Mouse (Mus musculus): Measurements from ENCODE around the gene Pithd1. TPM values are rescaled to one million over a fixed set of nuclear protein-coding genes. Genes with fewer than 3 reads are reported as not detected.

Pithd1 gene
- polyA plus RNA-seq, 1 experiment from 2014 or later, result 39.6 TPM

- ATAC-seq (no peak), DNase-seq (ENCODE audit: low spot score) (no peak)
- TF ChIP-seq EP300 (IDR thresholded peaks at IDR 0.05) (no peak), CTCF (IDR thresholded peaks at IDR 0.05) (0 out of 2 replicates have a peak, but pooled peaks have one; percentile 6)
- H3K4me2 ChIP-seq (replicated peaks; ENCODE audit: low read depth, low read length), result no peak overlapping the region
- no peak overlapping the region for H3K9ac ChIP-seq (replicated peaks; ENCODE audit: low read depth)
- no peak overlapping the region for H3K4me3 ChIP-seq (ENCODE audit: low read depth, low read length)
- H3K9me3 ChIP-seq (ENCODE audit: low read length), result no peaks in the 10 kb centered on the region
- WGBS, result 83% methylated on average over 4 of the region's 4 CpGs
- no peaks in the 10 kb centered on the region for H3K4me1 ChIP-seq (ENCODE audit: insufficient read depth, low read depth, low read length)
- H3K36me3 ChIP-seq (ENCODE audit: insufficient read depth, low read length), result peaks cover 59% of the 10 kb centered on the region
- no peaks in the 10 kb centered on the region for H3K27me3 ChIP-seq (replicated peaks; ENCODE audit: insufficient read depth, low read length)
- no peak overlapping the region for H3K27ac ChIP-seq (ENCODE audit: low read length)
Observed at GRCm38 (mm10) chr4:136010586-136010985, 23.5 kb upstream of the Pithd1 start.

DNA sequence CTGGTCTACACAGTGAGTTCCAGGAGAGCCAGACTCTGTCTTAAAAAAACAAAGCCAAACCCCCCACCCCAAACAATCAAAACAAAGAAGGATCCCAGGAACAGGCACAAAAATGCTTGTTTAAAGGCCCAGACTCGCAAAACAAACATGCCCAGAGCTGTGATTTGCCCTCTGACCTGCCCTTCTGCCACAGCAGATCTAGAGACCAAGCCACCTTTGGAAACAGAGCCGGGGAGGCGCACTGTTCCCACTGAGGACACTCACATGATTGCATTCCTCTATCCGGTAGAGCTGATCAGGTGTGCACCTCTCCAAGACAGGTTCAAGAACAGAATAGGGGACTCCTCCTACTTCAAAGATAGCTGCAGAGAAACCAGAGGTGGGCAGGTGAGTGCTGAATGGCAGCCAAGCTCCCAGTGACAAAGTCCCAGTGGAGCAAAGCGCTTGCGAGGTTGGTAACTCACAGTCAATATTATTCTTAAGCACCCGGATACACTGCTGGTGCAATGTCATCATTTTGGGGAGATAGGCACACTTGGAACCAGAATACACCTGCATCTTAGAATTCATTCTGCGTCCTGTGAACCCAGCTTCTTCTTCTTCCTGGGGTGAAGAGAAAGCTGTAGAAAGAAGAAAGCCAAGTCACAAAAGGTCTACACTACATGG lies 21.9 kb upstream of the Pithd1 start:
- Histone ChIP-seq H3K36me3 (ENCODE audit: insufficient read depth, low read length) (peaks cover 74% of the 10 kb centered on the region), H3K4me1 (ENCODE audit: insufficient read depth, low read depth, low read length) (no peaks in the 10 kb centered on the region), H3K9me3 (ENCODE audit: low read length) (no peaks in the 10 kb centered on the region), H3K4me3 (ENCODE audit: low read depth, low read length) (no peak overlapping the region), H3K27me3 (replicated peaks; ENCODE audit: insufficient read depth, low read length) (no peaks in the 10 kb centered on the region), H3K4me2 (replicated peaks; ENCODE audit: low read depth, low read length) (no peak overlapping the region), H3K27ac (ENCODE audit: low read length) (no peak overlapping the region), H3K9ac (replicated peaks; ENCODE audit: low read depth) (no peak overlapping the region)
- ATAC-seq (no peak), DNase-seq (ENCODE audit: low spot score) (no peak)
- no peak for TF ChIP-seq CTCF (IDR thresholded peaks at IDR 0.05)
- no peak for TF ChIP-seq EP300 (IDR thresholded peaks at IDR 0.05)
- WGBS, result 82% methylated on average over 8 of the region's 8 CpGs

GRCm38 (mm10) chr4:136006821-136007220 lies 19.8 kb upstream of the Pithd1 start:
- Histone ChIP-seq H3K27me3 (replicated peaks; ENCODE audit: insufficient read depth, low read length) (no peaks in the 10 kb centered on the region), H3K36me3 (ENCODE audit: insufficient read depth, low read length) (peaks cover 71% of the 10 kb centered on the region), H3K9me3 (ENCODE audit: low read length) (no peaks in the 10 kb centered on the region), H3K27ac (ENCODE audit: low read length) (no peak overlapping the region), H3K4me3 (ENCODE audit: low read depth, low read length) (no peak overlapping the region), H3K4me2 (replicated peaks; ENCODE audit: low read depth, low read length) (no peak overlapping the region), H3K4me1 (ENCODE audit: insufficient read depth, low read depth, low read length) (no peaks in the 10 kb centered on the region), H3K9ac (replicated peaks; ENCODE audit: low read depth) (no peak overlapping the region)
- DNase-seq (ENCODE audit: low spot score) (peak; percentile 22), ATAC-seq (no peak)
- WGBS, result 68% methylated on average over 3 of the region's 3 CpGs
- no peak for TF ChIP-seq EP300 (IDR thresholded peaks at IDR 0.05)

- ATAC-seq (no peak), DNase-seq (ENCODE audit: low spot score) (no peak)
- 78% methylated on average over 2 of the region's 2 CpGs for WGBS
- H3K36me3 ChIP-seq (ENCODE audit: insufficient read depth, low read length), result peaks cover 59% of the 10 kb centered on the region
- H3K9ac ChIP-seq (replicated peaks; ENCODE audit: low read depth), result no peak overlapping the region
- H3K9me3 ChIP-seq (ENCODE audit: low read length), result no peaks in the 10 kb centered on the region
- H3K4me2 ChIP-seq (replicated peaks; ENCODE audit: low read depth, low read length), result no peak overlapping the region
- no peaks in the 10 kb centered on the region for H3K4me1 ChIP-seq (ENCODE audit: insufficient read depth, low read depth, low read length)
- H3K27me3 ChIP-seq (replicated peaks; ENCODE audit: insufficient read depth, low read length), result no peaks in the 10 kb centered on the region
- H3K27ac ChIP-seq (ENCODE audit: low read length), result no peak overlapping the region
- TF ChIP-seq CTCF (IDR thresholded peaks at IDR 0.05) (no peak), EP300 (IDR thresholded peaks at IDR 0.05) (no peak)
- no peak overlapping the region for H3K4me3 ChIP-seq (ENCODE audit: low read depth, low read length)
Observed at GRCm38 (mm10) chr4:136004921-136005320, 17.9 kb upstream of the Pithd1 start.

DNA sequence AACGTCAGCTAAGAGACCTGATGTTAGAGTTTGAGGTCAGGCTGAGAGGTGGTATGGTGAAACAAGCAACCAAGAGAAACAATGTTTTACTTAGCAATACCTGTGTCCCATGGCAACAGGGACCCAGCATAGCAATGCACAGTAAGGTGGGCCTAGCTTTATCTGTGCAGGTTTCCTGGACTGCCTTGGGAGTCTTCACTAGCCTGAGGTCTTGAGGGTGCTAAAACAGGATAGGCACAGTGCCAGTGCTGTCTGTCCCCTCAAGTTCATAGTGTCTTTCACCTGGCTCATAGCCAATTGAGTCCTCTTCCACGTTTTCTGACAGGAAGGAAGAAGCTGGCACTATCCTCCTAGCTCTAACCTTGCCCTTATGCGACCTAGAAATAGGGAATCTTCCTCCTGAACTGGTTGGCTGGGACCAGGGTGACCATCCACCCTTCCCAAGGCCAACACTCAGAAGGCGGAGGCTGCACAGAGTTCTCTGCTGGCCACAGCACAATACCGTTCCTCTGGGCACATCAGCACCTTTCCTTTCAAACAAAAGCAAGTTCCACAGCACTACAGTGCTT lies 17.1 kb upstream of the Pithd1 start:
- no peak for ATAC-seq
- H3K9me3 ChIP-seq (ENCODE audit: low read length), result no peaks in the 10 kb centered on the region
- DNase-seq (ENCODE audit: low spot score), result no peak
- no peaks in the 10 kb centered on the region for H3K4me1 ChIP-seq (ENCODE audit: insufficient read depth, low read depth, low read length)
- H3K36me3 ChIP-seq (ENCODE audit: insufficient read depth, low read length), result peaks cover 51% of the 10 kb centered on the region
- H3K4me2 ChIP-seq (replicated peaks; ENCODE audit: low read depth, low read length), result no peak overlapping the region
- H3K4me3 ChIP-seq (ENCODE audit: low read depth, low read length), result no peak overlapping the region
- no peaks in the 10 kb centered on the region for H3K27me3 ChIP-seq (replicated peaks; ENCODE audit: insufficient read depth, low read length)
- TF ChIP-seq EP300 (IDR thresholded peaks at IDR 0.05) (no peak), CTCF (IDR thresholded peaks at IDR 0.05) (no peak)
- no peak overlapping the region for H3K9ac ChIP-seq (replicated peaks; ENCODE audit: low read depth)
- 82% methylated on average over 5 of the region's 5 CpGs for WGBS
- no peak overlapping the region for H3K27ac ChIP-seq (ENCODE audit: low read length)

DNA sequence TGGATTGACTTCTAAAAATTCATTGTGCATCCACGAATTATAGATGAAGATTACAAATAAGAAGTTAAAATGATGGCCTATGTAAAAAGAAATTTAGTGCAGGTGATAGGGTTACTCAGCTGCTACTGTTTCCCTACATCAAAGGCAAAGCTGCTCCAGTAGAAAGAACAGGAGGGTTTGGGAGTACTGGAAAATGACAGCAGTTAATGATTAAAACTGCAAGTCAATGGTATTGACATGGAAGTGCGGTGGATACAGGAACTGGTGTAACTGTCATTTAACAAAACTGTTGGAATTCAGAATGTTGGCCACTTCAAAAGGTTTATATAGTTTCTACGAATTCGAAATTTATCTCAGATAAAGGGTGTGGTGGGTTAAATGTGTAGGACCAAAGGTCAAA lies 8.1 kb upstream of the Pithd1 start:
- H3K27me3 ChIP-seq (replicated peaks; ENCODE audit: insufficient read depth, low read length), result no peaks in the 10 kb centered on the region
- no peak overlapping the region for H3K27ac ChIP-seq (ENCODE audit: low read length)
- no peaks in the 10 kb centered on the region for H3K4me1 ChIP-seq (ENCODE audit: insufficient read depth, low read depth, low read length)
- H3K36me3 ChIP-seq (ENCODE audit: insufficient read depth, low read length), result no peaks in the 10 kb centered on the region
- H3K4me3 ChIP-seq (ENCODE audit: low read depth, low read length), result no peak overlapping the region
- TF ChIP-seq EP300 (IDR thresholded peaks at IDR 0.05) (no peak), CTCF (IDR thresholded peaks at IDR 0.05) (no peak)
- WGBS, result 74% methylated on average over 4 of the region's 4 CpGs
- ATAC-seq (no peak), DNase-seq (ENCODE audit: low spot score) (no peak)
- H3K9ac ChIP-seq (replicated peaks; ENCODE audit: low read depth), result no peak overlapping the region
- H3K4me2 ChIP-seq (replicated peaks; ENCODE audit: low read depth, low read length), result no peak overlapping the region
- H3K9me3 ChIP-seq (ENCODE audit: low read length), result peaks cover 3% of the 10 kb centered on the region; the same call in 1 of the 2 replicates

Data from lung, postnatal 0 days (tissue).